Mouse (Mus musculus) stomach, postnatal 0 days (tissue): ENCODE results near the gene Ralgapa2.

Source experiments
- CTCF ChIP-seq: IDR thresholded peaks from 2 replicates; pipeline ENCODE4 v1.5.1; 2016; ENCODE audit warnings: antibody characterized with exemption, low read depth, mild to moderate bottlenecking, moderate library complexity
- EP300 ChIP-seq: optimal IDR thresholded peaks from 2 replicates; pipeline ENCODE3; 2016; ENCODE audit warnings: antibody characterized with exemption

- TF ChIP-seq CTCF (0 out of 2 replicates have a peak, but pooled peaks have one; percentile 9), EP300 (no peak)
Measured at GRCm38 (mm10) chr2:146290871-146291637, 221.1 kb downstream of the Ralgapa2 start.
